Mouse (Mus musculus): Measurements from ENCODE around the gene Entpd2.

GRCm38 (mm10) chr2:25423626-25424025 is 28.0 kb downstream of the Entpd2 start:
- no peak for TF ChIP-seq CTCF (IDR thresholded peaks at IDR 0.05; ENCODE audit: extremely low read depth, insufficient read depth, low read length)
- TF ChIP-seq POLR2A (IDR thresholded peaks at IDR 0.05; ENCODE audit: extremely low read depth, insufficient read depth, low read length), result no peak
